Mouse (Mus musculus) forebrain, embryonic 12.5 days (tissue): ENCODE data around the gene Micu2. TPM values are rescaled to one million over a fixed set of nuclear protein-coding genes. Genes with fewer than 3 reads are reported as not detected.

Experiments used
- ATAC-seq: fragments of 200-750 bp; cut with Nextera tagmentation; 2 replicates; pipeline ENCODE4 v1.8.0; 2017; ENCODE audit warnings: moderate TSS enrichment; ENCODE audit not compliant: low FRiP score
- H3K27ac ChIP-seq: fragments of 300-500 bp; sonication (generic); 2 replicates; pipeline ENCODE4 v1.5.1; 2016; ENCODE audit warnings: mild to moderate bottlenecking
- H3K27me3 ChIP-seq: fragments of 300-500 bp; sonication (generic); 2 replicates; pipeline ENCODE4 v1.6.1; 2016; ENCODE audit warnings: mild to moderate bottlenecking
- H3K36me3 ChIP-seq: fragments of 300-500 bp; sonication (generic); replicated peaks from 2 replicates; pipeline ENCODE4 v1.6.1; 2016; ENCODE audit warnings: mild to moderate bottlenecking
- H3K4me1 ChIP-seq: fragments of 300-500 bp; sonication (generic); 2 replicates; pipeline ENCODE4 v1.6.1; 2016
- H3K4me2 ChIP-seq: fragments of 300-500 bp; sonication (generic); 2 replicates; pipeline ENCODE4 v1.6.1; 2016; ENCODE audit warnings: mild to moderate bottlenecking, moderate library complexity
- H3K4me3 ChIP-seq: fragments of 300-500 bp; sonication (generic); replicated peaks from 2 replicates; pipeline ENCODE4 v1.5.1; 2016; ENCODE audit warnings: mild to moderate bottlenecking
- H3K9ac ChIP-seq: fragments of 300-500 bp; sonication (generic); 2 replicates; pipeline ENCODE4 v1.6.1; 2016; ENCODE audit warnings: mild to moderate bottlenecking
- H3K9me3 ChIP-seq: fragments of 300-500 bp; sonication (generic); 2 replicates; pipeline ENCODE4 v1.6.1; 2016
- WGBS: fragments of 180-500 bp; shearing (Covaris S2); methylation state at CpG from one replicate; pipeline ENCODE4 v1.1.7; 2016; 5-methylcytosine and 5-hydroxymethylcytosine counted together
- polyA plus RNA-seq: library from polyadenylated mRNA; unstranded; fragments of >200 nt; fragmentation: Nextera tagmentation; extraction: Ambion mirVana; gene quantifications from 2 replicates; pipeline ENCODE4 v1.2.1, GENCODE M21; 2016

Gene Micu2
- polyA plus RNA-seq: 70.4 and 72.5 TPM in 2 replicates

DNA sequence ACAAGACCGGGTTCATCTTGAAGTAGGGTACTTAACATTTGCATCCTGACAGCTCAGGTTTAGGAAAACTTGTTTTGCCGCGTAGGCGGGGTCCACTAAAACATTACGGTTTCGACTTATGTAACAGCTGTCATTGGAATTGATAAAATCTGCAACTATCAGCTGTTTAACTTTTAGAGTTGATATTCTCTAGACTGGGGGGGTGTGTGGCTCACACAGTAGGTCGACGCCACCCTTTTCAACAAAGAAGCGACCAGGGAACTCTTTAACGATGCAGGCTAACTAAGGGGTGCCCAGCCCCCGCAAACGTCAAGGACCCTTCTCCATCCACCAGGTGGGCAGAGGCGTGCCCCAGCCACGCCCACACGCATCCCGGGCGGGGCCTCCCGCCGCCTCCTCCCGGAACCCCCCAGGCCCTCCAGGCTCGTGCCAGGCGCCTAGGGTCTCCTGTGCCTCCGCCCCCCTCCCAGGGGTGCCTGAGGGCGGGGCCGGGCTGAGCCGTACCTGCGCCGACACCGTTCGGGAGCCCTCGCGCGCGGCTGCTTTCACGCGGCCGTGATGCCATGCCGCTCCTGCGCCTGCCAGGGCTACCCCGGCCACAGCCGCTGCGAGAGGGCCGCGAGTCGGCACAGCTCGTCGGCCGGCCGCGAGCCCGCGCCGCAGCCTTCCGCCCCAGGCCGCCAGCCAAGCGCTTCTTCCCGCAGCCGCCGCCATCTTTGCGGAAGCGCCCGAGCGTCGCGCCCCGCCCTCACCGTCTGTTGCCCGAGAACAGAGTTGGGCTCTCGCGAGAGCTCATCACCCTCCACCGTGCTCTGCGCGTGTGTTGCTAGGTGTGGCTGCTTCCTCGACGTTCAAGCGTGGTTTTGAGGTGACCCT lies at the start of gene Micu2:
Gene Micu2 (minus strand): TSS at position 737 of the 876 bp plus-strand sequence.
- WGBS: 4% methylated on average over 62 of the region's 76 CpGs

DNA sequence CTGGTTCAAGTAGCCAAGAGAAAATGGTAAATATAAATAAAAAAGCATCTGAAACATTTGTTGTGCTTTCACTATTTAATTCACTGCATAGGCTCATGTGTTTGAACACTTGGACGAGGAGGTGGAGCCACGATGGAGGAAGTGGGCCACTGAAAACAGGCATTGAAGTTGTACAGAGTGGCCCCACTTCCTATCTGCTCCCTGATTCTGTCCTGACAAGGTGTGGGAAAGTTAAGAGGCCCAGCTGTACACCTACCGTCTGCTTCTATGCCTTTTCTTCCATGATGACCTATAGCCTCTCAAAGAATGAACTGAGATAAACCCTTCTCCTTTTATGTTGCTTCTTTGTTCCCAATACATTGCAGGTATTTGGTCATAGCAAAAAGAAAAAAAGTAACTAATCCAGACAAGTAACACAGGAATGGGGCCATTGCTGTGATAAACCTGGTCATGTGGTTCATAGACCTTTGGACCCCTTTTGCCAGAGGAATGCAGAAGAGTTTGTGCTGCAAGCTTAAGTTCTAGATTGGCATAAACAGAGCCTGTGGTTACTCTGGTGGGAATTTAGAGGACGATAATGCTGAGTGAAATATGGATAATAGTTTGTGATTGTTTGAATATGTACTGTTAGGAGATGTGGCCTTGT lies 47.7 kb upstream of the Micu2 start:
- Histone ChIP-seq H3K4me3 (no peak overlapping the region), H3K36me3 (no peaks in the 10 kb centered on the region), H3K4me1 (no peaks in the 10 kb centered on the region), H3K9ac (no peak overlapping the region), H3K27me3 (no peaks in the 10 kb centered on the region), H3K9me3 (no peaks in the 10 kb centered on the region), H3K4me2 (no peak overlapping the region), H3K27ac (no peak overlapping the region)
- 87% methylated on average over 4 of the region's 4 CpGs for WGBS
- ATAC-seq: no peak

More for the DNA sequence above, at the start of gene Micu2:
- peak within 1 kb of the TSS; percentile 69 for H3K4me2 ChIP-seq
- peak within 1 kb of the TSS; percentile 82 for H3K4me3 ChIP-seq
- H3K9me3 ChIP-seq: no peaks in the 10 kb centered on the region
- H3K9ac ChIP-seq: peak within 1 kb of the TSS; percentile 81
- ATAC-seq: peak; percentile 98
- H3K4me1 ChIP-seq: peaks cover 7% of the 10 kb centered on the region; the same call in 1 of the 2 replicates
- no peaks in the 10 kb centered on the region for H3K36me3 ChIP-seq
- peak within 1 kb of the TSS; percentile 89 for H3K27ac ChIP-seq
- H3K27me3 ChIP-seq: no peaks in the 10 kb centered on the region

DNA sequence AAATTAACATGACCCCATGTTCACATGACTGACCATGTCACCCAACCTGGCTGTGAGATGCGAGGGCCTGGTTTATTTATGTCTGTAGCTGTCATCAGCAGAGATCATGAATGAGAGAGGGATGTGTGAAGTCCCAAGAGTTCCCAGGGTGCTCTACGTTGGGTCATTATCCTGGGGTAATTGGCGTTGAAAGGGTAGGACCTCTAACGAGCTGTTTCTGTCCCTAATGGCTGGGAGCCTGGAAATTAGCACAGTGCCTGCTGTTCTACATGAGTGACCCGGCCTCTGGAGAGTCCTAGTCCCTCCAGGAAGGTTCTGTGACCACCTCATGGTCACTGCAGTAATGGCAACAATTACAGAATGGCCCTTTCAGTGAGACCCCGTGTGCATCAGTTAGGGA lies 37.1 kb upstream of the Micu2 start:
- 0 out of 2 replicates have a peak, but pooled peaks cover 5% of the 10 kb centered on the region for H3K4me1 ChIP-seq
- H3K36me3 ChIP-seq: no peaks in the 10 kb centered on the region
- 11% methylated on average over 6 of the region's 6 CpGs for WGBS
- no peak overlapping the region for H3K27ac ChIP-seq
- no peaks in the 10 kb centered on the region for H3K9me3 ChIP-seq
- H3K9ac ChIP-seq: no peak overlapping the region
- H3K27me3 ChIP-seq: peaks cover 26% of the 10 kb centered on the region; the same call in 1 of the 2 replicates
- no peak overlapping the region for H3K4me2 ChIP-seq
- peak; percentile 33; the same call in 1 of the 2 replicates for ATAC-seq
- no peak overlapping the region for H3K4me3 ChIP-seq

DNA sequence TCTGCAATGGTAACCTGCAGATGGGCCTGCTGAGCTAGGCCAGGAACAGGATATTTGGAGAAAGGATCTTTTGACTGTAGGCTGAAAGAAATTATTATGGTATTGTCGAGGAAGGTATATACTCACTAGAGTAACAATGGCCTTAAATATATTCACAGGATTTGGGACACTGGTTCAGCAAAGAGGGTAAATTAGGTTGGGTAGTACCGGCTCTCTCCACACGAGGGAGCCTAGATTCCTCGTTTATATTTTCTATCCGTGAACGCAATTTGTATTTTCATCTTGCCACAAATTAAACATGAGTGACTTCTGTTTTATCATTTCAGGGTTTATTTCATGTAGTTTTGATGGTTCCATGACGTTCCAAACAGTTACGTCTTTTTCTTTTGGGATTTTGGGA lies 35.5 kb upstream of the Micu2 start:
- no peaks in the 10 kb centered on the region for H3K36me3 ChIP-seq
- H3K27ac ChIP-seq: no peak overlapping the region
- H3K4me2 ChIP-seq: no peak overlapping the region
- no peaks in the 10 kb centered on the region for H3K9me3 ChIP-seq
- 13% methylated on average over 8 of the region's 8 CpGs for WGBS
- ATAC-seq: no peak
- H3K27me3 ChIP-seq: peaks cover 25% of the 10 kb centered on the region; the same call in 1 of the 2 replicates
- 0 out of 2 replicates have a peak, but pooled peaks cover 5% of the 10 kb centered on the region for H3K4me1 ChIP-seq
- no peak overlapping the region for H3K4me3 ChIP-seq
- H3K9ac ChIP-seq: no peak overlapping the region

DNA sequence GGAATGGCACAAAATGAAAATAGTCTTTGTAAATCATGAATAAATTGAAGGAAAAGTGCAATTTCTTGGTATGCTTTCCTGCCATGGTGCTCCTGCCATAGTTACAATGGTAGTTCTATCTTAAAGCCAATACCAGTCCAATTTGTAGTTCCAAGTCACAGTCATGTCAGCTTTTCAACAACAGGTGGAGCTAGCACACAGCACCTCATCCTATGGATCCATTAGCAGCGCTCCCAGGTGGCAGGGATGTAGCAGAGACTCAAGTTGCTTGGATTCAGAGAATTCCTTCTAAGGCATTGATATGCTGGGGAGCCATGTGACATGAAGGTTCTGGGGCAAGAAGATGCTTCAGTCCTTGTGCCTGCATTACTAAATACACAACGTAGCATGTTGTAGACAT lies 19.8 kb upstream of the Micu2 start:
- Histone ChIP-seq H3K9me3 (no peaks in the 10 kb centered on the region), H3K4me2 (no peak overlapping the region), H3K4me1 (no peaks in the 10 kb centered on the region), H3K36me3 (no peaks in the 10 kb centered on the region), H3K27ac (no peak overlapping the region), H3K4me3 (no peak overlapping the region), H3K9ac (no peak overlapping the region), H3K27me3 (no peaks in the 10 kb centered on the region)
- 40% methylated on average over 2 of the region's 2 CpGs for WGBS
- ATAC-seq: no peak

DNA sequence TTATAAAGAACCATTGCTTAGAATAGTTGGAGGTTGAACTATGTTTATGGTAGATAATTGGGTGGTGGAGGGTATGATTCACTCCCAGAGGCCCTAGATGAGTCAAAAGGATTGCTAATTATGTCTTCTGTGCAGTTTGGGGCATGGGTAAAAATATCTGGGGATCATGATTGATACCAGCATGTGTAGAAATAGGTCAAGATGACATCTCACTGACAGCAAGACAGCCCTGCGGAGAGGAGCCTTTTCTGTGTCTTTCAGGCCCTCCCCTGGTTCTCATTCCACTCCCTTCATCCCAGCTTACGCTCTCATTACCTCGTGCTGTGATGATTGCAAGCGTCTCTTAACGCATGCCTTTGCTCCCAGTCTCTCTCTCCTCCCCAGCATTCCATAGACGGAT lies 4.8 kb upstream of the Micu2 start:
- Histone ChIP-seq H3K9ac (no peak overlapping the region), H3K27me3 (no peaks in the 10 kb centered on the region), H3K4me2 (no peak overlapping the region), H3K4me3 (no peak overlapping the region), H3K36me3 (no peaks in the 10 kb centered on the region), H3K9me3 (no peaks in the 10 kb centered on the region), H3K27ac (no peak overlapping the region), H3K4me1 (peaks cover 3% of the 10 kb centered on the region; the same call in 1 of the 2 replicates)
- 78% methylated on average over 6 of the region's 6 CpGs for WGBS
- no peak for ATAC-seq

DNA sequence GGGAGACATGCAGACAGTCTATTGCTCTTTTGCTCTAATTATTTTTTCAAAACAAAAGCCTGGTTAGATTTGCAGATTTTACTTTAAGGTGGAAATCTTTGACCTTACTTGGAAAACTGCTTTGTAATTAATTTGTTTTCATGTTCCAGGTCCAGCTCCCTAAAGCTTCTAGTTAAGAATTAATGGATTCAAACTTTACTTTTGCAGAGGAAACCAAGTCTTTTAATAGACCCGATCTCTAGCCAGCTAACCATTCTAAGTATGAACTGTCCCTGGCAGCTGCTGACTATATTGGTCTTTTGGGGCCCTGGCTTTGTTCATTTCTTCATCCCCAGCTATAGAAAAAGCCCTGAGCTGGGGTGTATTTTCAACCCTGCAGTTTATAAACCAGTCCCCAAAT lies 3.1 kb upstream of the Micu2 start:
- H3K27me3 ChIP-seq: no peaks in the 10 kb centered on the region
- H3K4me2 ChIP-seq: no peak overlapping the region
- 91% methylated on average over 1 of the region's 1 CpGs for WGBS
- H3K9ac ChIP-seq: no peak overlapping the region
- H3K4me3 ChIP-seq: no peak overlapping the region
- H3K9me3 ChIP-seq: no peaks in the 10 kb centered on the region
- no peak for ATAC-seq
- peaks cover 7% of the 10 kb centered on the region; the same call in 1 of the 2 replicates for H3K4me1 ChIP-seq
- no peaks in the 10 kb centered on the region for H3K36me3 ChIP-seq
- H3K27ac ChIP-seq: no peak overlapping the region

DNA sequence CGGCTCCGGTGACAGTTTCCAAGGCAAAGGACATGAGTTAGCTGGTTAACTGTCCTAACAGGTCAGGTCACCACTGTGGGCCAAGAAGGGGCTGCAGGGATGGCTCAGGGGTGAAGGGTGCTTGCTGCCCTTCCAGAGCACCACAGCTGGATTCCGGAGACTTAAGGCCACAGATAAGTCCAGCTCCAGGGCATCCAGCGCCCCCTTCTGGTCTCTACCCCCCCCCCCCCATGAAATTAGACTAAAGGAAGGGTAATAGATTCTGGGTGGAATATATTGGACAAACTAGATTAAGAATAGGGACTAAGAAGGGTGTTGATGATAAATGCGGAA lies 306 bp upstream of the Micu2 start:
- ATAC-seq: no peak
- no peaks in the 10 kb centered on the region for H3K27me3 ChIP-seq
- peak overlapping the region; percentile 89; the same call in 1 of the 2 replicates for H3K27ac ChIP-seq
- peaks cover 7% of the 10 kb centered on the region; the same call in 1 of the 2 replicates for H3K4me1 ChIP-seq
- H3K4me2 ChIP-seq: peak overlapping the region; percentile 69
- peak overlapping the region; percentile 81; the same call in 1 of the 2 replicates for H3K9ac ChIP-seq
- H3K4me3 ChIP-seq: peak overlapping the region; percentile 82
- H3K9me3 ChIP-seq: no peaks in the 10 kb centered on the region
- WGBS: 35% methylated on average over 5 of the region's 5 CpGs
- H3K36me3 ChIP-seq: no peaks in the 10 kb centered on the region

DNA sequence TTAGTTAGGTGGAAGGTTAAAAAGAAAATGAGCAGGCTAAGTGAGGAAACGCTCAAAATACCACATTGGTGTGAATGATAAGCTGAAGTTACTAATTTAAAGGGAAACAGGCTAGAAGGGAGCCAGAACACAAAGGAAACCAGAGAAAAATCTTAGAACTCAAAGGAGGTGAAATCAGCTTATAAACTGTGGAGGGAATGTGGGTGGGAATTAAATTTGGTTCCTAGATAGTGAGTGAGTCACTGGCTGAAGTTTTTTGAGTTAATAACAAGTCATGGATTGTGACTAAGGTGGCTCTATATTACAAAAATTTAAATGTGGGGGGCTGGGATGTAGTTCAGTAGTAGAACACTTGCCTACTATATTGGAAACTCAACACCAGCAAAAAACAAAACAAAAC lies 1.6 kb downstream of the Micu2 start:
- Histone ChIP-seq H3K9me3 (no peaks in the 10 kb centered on the region), H3K27me3 (no peaks in the 10 kb centered on the region), H3K9ac (no peak overlapping the region), H3K36me3 (no peaks in the 10 kb centered on the region), H3K4me1 (peaks cover 7% of the 10 kb centered on the region; the same call in 1 of the 2 replicates), H3K4me2 (no peak overlapping the region), H3K27ac (no peak overlapping the region), H3K4me3 (no peak overlapping the region)
- WGBS: 67% methylated on average over 1 of the region's 1 CpGs
- ATAC-seq: no peak

DNA sequence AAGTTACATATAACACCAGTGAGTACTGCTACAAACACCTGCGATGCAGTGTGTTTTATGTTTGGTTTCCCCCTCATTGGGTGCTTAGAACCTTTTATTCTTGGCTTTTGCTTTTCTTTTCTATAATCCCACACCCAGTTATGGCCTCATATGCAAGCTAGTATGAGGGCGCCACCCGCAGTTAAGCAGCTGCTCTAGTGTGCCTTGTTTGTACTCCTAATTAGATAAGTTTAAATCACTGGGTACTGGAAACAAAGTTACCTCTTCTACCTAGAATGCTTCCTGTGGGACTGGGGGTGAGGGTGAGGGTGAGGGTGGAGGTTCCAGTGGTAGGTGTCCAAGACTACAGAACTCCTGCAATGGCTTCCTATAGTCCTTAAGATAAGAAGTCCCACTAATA lies 2.9 kb downstream of the Micu2 start:
- no peaks in the 10 kb centered on the region for H3K9me3 ChIP-seq
- H3K36me3 ChIP-seq: no peaks in the 10 kb centered on the region
- no peak for ATAC-seq
- no peak overlapping the region for H3K4me2 ChIP-seq
- H3K4me3 ChIP-seq: no peak overlapping the region
- no peak overlapping the region for H3K27ac ChIP-seq
- no peak overlapping the region for H3K9ac ChIP-seq
- 84% methylated on average over 3 of the region's 3 CpGs for WGBS
- H3K4me1 ChIP-seq: peaks cover 7% of the 10 kb centered on the region; the same call in 1 of the 2 replicates
- no peaks in the 10 kb centered on the region for H3K27me3 ChIP-seq

DNA sequence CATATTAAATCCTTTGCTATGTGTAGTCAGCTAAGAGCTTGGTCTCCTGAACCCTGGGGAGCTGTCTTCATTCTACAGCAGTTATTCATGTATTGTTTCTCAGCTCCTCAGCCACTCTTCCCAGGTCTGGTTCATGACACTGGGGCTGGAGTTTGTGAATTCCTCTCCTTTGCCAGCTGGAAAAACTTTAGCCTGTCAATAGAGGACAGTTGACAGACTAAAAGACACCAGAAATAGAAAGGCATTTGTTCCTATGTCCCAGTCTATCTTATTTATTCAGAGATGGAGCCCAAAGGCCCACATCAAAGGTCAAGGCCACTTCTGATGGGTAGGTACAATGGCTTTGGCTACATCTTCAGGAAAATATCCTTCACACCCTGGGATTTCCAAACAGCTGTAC lies 7.3 kb downstream of the Micu2 start:
- H3K36me3 ChIP-seq: peaks cover 9% of the 10 kb centered on the region
- no peak overlapping the region for H3K9ac ChIP-seq
- no peak for ATAC-seq
- no peak overlapping the region for H3K4me2 ChIP-seq
- H3K27me3 ChIP-seq: no peaks in the 10 kb centered on the region
- no peak overlapping the region for H3K4me3 ChIP-seq
- peaks cover 13% of the 10 kb centered on the region; the same call in 1 of the 2 replicates for H3K9me3 ChIP-seq
- no peaks in the 10 kb centered on the region for H3K4me1 ChIP-seq
- no peak overlapping the region for H3K27ac ChIP-seq

DNA sequence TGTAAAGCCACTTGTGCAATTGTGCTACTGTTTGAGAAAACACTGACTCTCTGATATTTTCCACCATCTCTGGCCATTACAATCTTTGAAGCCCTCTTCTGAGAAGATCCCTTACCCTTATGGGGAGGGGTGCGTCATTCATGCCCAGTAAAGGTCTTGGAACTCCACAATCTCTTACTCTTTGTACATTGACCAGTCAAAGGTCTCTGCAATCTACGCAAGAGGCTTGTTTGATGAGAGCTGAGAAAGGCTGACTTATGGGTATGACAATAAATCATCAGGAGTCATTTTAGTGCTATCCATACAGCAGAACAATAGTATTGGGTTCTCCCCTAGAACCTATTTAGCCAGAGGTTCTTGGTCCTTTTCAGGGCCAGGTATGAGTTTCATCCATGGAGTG lies 9.9 kb downstream of the Micu2 start:
- Histone ChIP-seq H3K9ac (no peak overlapping the region), H3K27me3 (no peaks in the 10 kb centered on the region), H3K9me3 (peaks cover 13% of the 10 kb centered on the region; the same call in 1 of the 2 replicates), H3K36me3 (peaks cover 9% of the 10 kb centered on the region), H3K4me3 (no peak overlapping the region), H3K4me2 (no peak overlapping the region), H3K4me1 (no peaks in the 10 kb centered on the region), H3K27ac (no peak overlapping the region)
- no peak for ATAC-seq
- 96% methylated on average over 2 of the region's 2 CpGs for WGBS
